Mouse (Mus musculus): Measurements from ENCODE around the gene Zp2.

DNA sequence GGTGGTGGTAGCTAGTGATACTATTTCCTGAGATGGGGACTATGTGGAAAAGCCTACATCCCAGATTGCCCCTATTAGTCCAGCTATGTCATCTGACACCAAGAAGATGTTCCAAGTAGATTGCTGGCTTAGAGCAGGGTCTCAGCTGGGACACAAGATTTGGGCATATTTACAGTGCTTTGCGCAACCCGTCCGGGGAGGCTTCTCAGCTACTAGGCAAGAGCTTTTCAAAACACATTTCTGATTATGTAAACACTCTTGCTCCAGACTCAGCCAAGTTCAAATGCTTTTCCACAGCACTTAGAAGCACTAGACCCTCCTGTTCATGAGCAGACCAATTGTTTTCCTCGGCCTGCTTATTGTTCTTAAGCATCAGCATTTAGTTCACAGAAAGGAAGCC, 21.3 kb downstream of the Zp2 start:
- no peak for TF ChIP-seq GATA1 (IDR thresholded peaks at IDR 0.05; ENCODE audit: low read length)
- no peak for TF ChIP-seq TAL1 (IDR thresholded peaks at IDR 0.05; ENCODE audit: low read length)
